Mouse (Mus musculus) brain, embryonic 14.5 days (tissue): ENCODE measurements around the gene Cenpo.

Source experiments
- CTCF ChIP-seq: fragments of 200-500 bp; IDR thresholded peaks from 2 replicates; pipeline ENCODE4 v1.5.1; 2012; ENCODE audit warnings: inconsistent platforms, mild to moderate bottlenecking, moderate library complexity, borderline replicate concordance; ENCODE audit not compliant: insufficient read depth, insufficient read length; ENCODE audit errors: extremely low read depth
- POLR2A ChIP-seq: fragments of 200-500 bp; IDR thresholded peaks from 2 replicates; pipeline ENCODE4 v1.6.1; 2012; ENCODE audit warnings: mild to moderate bottlenecking, inconsistent platforms, borderline replicate concordance; ENCODE audit not compliant: poor library complexity, insufficient read depth, insufficient read length, severe bottlenecking; ENCODE audit errors: extremely low read depth

GRCm38 (mm10) chr12:4184648-4185047 is 49.4 kb downstream of the Cenpo start:
- no peak for TF ChIP-seq CTCF
- no peak for TF ChIP-seq POLR2A
